Mouse (Mus musculus): ENCODE measurements around the gene Amz1.

Amz1 gene

DNA sequence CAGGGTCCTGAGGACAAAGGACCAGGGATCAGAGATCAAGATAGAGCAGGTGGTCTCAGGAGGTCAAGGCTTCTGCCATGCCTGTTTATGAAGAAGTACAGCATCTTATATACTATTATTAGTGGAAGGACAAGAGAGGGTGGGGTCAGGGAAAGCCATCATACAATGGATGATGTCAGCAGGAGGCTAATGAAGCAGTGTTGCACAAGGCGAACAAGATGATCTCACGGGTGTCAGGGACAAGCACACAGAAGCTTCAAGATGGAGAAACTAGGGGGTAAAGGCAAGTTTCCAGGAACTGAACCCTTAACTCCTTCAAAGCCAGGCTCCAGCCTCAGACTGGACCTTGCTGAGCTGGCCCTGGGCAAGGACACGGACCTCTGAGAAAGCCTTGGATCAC lies 1.8 kb upstream of the Amz1 start:
- peak in 1 of 2 experiments; percentile 78 for DNase-seq (ENCODE audit: inconsistent age in 2 of 2, low spot score in 1 of 2)

DNA sequence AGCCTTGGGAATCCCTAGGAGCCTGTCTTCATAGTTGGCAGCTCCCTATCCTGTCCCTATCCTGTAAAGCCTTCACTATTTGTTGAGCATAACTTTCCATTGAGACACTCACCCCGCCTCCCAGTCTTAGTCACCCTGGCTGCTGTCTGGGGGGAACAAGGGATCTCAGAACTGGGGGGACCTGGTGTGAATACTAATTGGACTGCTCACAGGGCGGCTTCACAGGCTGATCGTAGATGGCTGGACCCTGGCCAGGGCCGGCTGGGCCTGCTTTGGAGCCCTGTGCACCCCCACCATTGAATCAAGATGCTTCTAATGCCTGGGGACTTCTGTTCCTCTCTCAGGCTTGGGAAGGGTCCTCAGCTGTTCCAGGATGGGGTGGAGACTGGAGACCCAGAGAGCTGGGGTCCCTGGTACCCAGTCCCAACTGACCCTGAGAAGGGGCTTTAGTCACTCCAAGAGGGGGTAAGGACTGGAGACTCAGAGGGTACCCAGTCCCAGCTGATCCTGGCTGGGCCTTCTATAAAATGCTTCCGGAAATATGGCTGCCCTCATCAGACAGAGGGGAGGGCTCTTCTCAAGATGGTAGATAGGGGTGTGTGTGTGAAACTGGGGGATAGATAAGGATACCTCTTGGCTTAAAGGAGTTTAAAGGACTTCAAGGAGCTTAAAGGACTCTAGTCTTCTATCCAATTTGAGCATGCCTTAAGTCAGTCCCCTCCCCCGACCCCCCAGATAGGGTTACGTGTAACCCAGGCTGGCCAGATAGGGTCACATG lies 2.3 kb downstream of the Amz1 start:
- DNase-seq (ENCODE audit: inconsistent age in 2 of 2, low spot score in 1 of 2), result peak in 1 of 2 experiments; percentile 74

DNA sequence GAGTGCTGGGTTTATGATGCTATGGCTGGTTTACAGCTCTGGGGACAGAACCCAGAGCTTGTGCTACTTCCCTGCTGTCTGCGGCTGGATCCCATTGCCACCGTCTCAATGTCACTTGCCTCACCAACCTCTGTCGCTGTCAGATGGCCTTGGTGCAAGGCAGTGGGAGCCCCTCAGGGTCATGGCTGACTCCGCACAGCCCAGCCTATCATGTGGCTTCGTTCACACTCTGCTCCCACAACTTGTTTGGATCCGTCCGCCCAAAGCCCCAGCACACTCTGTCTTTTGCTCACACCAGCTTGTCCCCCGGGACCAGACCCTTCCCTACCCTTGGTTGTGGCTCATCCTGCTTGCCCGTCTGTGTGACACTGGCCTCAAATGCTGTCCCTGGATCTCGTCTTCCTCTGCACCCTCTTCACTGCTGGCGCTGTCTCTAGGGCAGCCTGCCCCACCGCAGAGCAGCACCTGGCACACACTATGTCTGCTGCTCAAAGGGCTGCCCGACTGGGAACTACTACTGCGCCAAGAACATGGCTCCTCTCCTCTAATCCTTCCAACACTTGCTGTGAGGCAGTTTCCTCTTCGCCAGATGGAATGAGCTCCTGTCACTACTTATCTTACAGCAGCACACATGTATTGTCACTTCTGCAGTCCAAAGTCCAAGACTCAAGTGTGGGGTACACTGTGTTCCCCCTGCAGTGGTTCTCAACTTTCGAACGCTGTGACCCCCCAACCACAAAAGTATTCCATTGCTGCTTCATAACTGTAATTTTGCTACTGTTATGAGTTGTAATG lies 3.2 kb downstream of the Amz1 start:
- DNase-seq (ENCODE audit: inconsistent age in 2 of 2, low spot score in 1 of 2), result peak; percentile 66 to 90

- no peak for DNase-seq (ENCODE audit: inconsistent age in 2 of 2, low spot score in 1 of 2)
These were observed 7.3 kb downstream of the Amz1 start for GRCm38 (mm10) chr5:140731040-140731797.

- no peak for DNase-seq (ENCODE audit: inconsistent age in 2 of 2, low spot score in 1 of 2)
These were observed 8.3 kb downstream of the Amz1 start for GRCm38 (mm10) chr5:140732195-140732594.

DNA sequence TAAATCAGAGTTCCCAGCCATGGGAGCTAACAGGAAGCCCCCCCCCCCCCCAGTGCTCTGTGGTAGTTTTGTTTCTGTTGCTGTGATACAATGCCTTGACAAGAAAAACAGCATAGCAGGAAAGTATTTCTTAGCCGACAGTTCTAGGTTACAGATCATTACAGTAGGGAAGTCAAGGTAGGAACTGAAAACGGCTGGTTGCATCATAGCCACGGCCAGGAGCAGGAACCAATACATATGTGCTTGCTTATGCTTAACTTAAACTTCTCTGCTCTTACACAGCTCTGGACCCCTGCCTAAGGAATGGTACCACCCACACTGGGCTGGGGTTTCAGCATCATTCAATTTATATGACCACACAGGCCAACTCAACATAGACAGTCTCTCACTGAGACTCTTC lies 9.4 kb downstream of the Amz1 start:
- no peak for DNase-seq (ENCODE audit: inconsistent age in 2 of 2, low spot score in 1 of 2)

DNA sequence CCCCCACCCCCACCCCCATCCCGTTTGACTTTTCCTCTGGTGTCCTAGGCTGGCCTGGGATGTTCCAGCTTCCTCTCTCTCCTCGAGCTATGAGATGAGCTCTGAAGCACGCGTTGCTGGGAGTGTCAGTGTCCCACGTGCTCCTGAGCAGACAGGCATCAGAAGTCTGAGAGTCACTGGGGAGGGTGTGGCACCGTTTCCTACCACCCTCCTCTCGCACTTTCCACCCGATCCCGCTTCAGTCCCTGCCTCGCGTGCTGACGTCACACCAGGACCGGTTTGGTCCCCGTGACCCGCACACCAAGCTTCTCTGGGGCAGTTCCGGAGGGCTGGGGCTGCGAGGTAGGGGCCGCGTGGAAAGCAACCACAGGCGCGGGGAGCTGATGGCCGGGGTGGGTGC lies 11.4 kb downstream of the Amz1 start:
- DNase-seq (ENCODE audit: inconsistent age in 2 of 2, low spot score in 1 of 2), result peak; percentile 38 to 70

DNA sequence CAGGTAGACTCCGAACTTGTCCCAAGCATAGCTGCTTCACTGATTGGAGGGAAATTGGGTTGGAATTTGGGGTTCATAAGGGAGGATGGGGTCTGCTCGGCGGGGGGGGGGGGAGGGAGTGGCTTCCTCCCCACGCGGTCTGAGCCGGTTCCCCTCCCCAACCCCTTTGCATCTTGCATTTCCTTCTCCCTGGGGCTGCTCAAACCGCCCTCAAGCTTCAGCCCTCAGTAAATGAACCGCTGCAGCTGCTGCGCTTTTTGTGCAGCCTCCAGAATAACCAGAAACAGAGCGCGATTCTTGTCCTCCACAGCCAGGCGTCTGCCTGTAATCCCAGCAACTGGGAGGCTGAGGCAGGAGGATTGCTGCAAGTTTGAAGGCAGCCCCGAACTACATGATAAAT lies 12.2 kb downstream of the Amz1 start:
- DNase-seq (ENCODE audit: inconsistent age in 2 of 2, low spot score in 1 of 2), result no peak

GRCm38 (mm10) chr5:140739813-140740212 lies 15.9 kb downstream of the Amz1 start:
- DNase-seq (ENCODE audit: inconsistent age in 2 of 2, low spot score in 1 of 2), result no peak

DNA sequence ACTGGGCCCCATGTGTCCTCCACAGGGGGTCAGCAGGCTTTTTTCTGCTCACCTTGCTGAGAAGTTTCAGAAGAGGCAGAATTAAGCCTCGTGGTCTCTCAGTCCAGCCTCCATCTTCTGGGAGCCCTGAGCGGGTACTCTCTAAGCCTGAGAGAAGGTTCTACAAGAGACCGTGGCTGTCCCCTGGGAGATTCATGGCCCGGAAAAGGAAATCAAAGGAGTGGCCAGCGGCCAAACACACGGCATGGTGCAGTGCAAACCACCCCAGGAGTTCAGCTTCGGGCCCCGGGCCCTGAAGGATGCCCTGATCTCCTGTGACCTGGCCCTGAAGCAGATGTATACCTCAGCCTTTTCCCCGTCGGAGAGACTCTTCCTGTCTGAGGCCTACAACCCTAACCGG lies 17.1 kb downstream of the Amz1 start:
- DNase-seq (ENCODE audit: inconsistent age in 2 of 2, low spot score in 1 of 2), result peak in 1 of 2 experiments; percentile 65

DNA sequence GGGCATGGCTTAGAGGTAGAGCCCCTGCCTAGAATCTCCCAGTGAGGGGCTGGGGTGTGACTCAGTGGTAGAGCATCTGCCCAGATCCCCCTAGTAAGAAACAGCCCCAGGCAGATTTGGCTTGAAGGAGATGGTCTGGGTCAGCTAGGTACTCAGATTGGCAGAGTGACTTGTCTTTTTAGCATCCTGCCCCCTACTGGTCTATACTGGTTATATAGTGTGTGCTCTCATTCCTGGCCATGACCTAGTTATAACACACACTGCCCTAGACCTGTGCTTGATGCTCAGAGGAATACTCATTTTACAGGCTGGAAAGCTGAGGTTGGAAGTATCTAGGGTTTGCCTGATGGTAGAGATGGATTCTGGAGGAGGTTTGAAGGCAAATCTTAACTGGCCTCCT lies 17.9 kb downstream of the Amz1 start:
- DNase-seq (ENCODE audit: inconsistent age in 2 of 2, low spot score in 1 of 2), result peak in 1 of 2 experiments; percentile 68

GRCm38 (mm10) chr5:140743706-140744131 lies 19.8 kb downstream of the Amz1 start:
- DNase-seq (ENCODE audit: inconsistent age in 2 of 2, low spot score in 1 of 2), result no peak

GRCm38 (mm10) chr5:140748425-140748824 lies 24.5 kb downstream of the Amz1 start:
- peak in 1 of 2 experiments; percentile 49 for DNase-seq (ENCODE audit: inconsistent age in 2 of 2, low spot score in 1 of 2)

GRCm38 (mm10) chr5:140749062-140749875 lies 25.3 kb downstream of the Amz1 start:
- peak; percentile 74 to 90 for DNase-seq (ENCODE audit: inconsistent age in 2 of 2, low spot score in 1 of 2)

DNA sequence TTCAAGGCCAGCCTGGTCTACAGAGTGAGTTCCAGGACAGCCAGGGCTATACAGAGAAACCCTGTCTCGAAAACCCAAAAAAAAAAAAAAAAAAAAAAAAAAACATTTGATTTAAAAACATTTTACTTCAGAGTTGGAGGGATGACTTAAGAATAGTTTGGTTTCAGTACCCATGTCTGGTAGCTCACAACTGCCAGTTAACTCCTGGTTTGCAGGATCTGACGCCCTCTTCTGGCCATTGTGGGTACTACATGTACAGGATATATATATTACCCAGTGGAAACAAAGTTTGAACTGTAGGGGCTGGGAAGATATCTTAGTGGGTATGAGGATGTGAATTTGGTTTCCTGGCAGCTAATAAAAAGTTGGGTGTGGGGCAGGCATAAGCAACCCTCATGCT lies 27.0 kb downstream of the Amz1 start:
- DNase-seq (ENCODE audit: inconsistent age in 2 of 2, low spot score in 1 of 2), result peak in 1 of 2 experiments; percentile 76

GRCm38 (mm10) chr5:140752041-140752440 lies 28.1 kb downstream of the Amz1 start:
- DNase-seq (ENCODE audit: inconsistent age in 2 of 2, low spot score in 1 of 2), result no peak

- DNase-seq (ENCODE audit: inconsistent age in 2 of 2, low spot score in 1 of 2), result no peak
These were observed 28.7 kb downstream of the Amz1 start for GRCm38 (mm10) chr5:140752639-140753038.

DNA sequence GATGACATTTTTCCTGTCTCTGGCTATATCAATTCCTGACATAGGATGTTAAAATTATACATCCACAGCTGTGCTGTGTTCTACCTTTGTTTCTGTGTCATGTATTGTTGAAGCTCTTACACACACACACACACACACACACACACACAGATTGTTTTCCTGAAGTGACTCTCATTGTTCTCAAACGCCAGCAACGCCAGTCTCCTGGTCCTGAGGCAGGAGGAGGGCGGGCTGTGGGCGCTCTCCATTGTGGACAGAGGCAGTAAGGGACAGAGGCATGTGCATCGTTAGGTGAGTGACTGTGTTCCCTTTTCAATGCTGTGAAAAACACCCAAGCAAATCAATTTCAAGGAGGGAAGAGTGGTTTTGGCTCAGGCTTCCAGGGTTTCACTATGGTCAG lies 29.3 kb downstream of the Amz1 start:
- no peak for DNase-seq (ENCODE audit: inconsistent age in 2 of 2, low spot score in 1 of 2)

DNA sequence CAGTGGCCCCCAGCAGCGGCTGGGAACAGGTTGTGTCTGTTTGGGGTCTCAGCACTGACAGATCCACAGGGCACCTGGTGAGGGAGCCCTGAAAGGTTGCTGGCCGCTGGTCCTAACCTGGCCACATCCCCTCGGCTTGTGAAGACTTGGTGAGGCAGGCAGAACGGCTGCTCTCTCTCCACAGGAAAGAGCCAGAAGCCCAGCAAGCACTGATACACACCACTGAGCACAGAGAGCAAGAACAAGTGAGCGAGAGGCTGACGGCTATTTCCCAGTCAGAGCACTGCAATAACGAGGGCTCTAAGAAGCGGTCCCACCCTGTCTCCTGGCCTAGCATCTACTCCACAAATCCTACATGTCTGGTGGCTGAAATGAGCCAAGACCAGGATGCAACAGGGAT lies 34.9 kb downstream of the Amz1 start:
- DNase-seq (ENCODE audit: inconsistent age in 2 of 2, low spot score in 1 of 2), result no peak

DNA sequence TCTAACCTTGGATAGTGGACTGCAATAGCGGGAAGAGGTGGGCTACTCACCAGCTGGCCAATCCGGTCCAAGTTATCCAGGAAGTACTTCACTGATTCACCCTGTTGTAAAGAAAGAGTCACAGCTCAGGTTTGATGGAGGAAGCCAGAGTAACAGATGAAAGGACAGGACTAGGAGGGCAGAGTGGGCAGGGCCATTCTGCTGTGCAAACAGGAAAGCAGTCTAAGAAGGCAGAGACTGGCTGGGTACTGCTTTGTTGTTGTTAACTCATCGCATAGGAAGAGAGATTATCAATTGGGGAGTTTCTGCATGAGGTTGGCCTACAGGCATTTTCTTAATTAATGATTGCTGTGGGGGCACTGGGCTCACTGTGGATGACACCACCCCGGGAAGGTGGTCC lies 38.6 kb downstream of the Amz1 start:
- no peak for DNase-seq (ENCODE audit: inconsistent age in 2 of 2, low spot score in 1 of 2)
